Mouse (Mus musculus) adrenal gland, postnatal 25 days (tissue): ENCODE measurements around the gene Ugt1a9. TPM values are rescaled to one million over a fixed set of nuclear protein-coding genes. Genes with fewer than 3 reads are reported as not detected.
A peak's percentile ranks its signal among the peaks of the same experiment; 100 is the strongest.

ENCODE experiments used
- DNase-seq: peaks from one replicate; pipeline ENCODE4 v3.0.0; 2021; ENCODE audit warnings: mixed read lengths
- total RNA-seq: library from RNA; stranded (reverse); gene quantifications from 2 replicates; pipeline ENCODE4 v1.2.3, GENCODE M21; 2021

The Ugt1a9 gene
- total RNA-seq, 1 experiment from 2014 or later = not detected

- no peak for DNase-seq
Measured at GRCm38 (mm10) chr1:88179657-88180056, 109.1 kb downstream of the Ugt1a9 start.

- DNase-seq = no peak
Measured at GRCm38 (mm10) chr1:88186325-88186935, 115.8 kb downstream of the Ugt1a9 start.

- DNase-seq = no peak
Measured at GRCm38 (mm10) chr1:88192136-88192535, 121.5 kb downstream of the Ugt1a9 start.

- DNase-seq = no peak
Measured at GRCm38 (mm10) chr1:88195687-88196086, 125.1 kb downstream of the Ugt1a9 start.

GRCm38 (mm10) chr1:88197443-88197842 is 126.8 kb downstream of the Ugt1a9 start:
- no peak for DNase-seq

GRCm38 (mm10) chr1:88199996-88200395 is 129.4 kb downstream of the Ugt1a9 start:
- no peak for DNase-seq

GRCm38 (mm10) chr1:88200456-88200855 is 129.9 kb downstream of the Ugt1a9 start, which contains the start of gene Ugt1a2:
Gene Ugt1a2, plus strand, starts transcription at chr1:88200601.
- no peak for DNase-seq

- peak; percentile 81 for DNase-seq
Measured at GRCm38 (mm10) chr1:88205294-88205922, 134.8 kb downstream of the Ugt1a9 start, which contains the start of gene Dnajb3. Gene Dnajb3, minus strand, starts transcription at chr1:88205782.

GRCm38 (mm10) chr1:88206843-88207479 is 136.4 kb downstream of the Ugt1a9 start:
- no peak for DNase-seq

GRCm38 (mm10) chr1:88211812-88212211 is 141.2 kb downstream of the Ugt1a9 start, which contains the start of gene Ugt1a1:
Gene Ugt1a1, plus strand, starts transcription at chr1:88211959.
- no peak for DNase-seq

- DNase-seq = no peak
Measured at GRCm38 (mm10) chr1:88212341-88213045, 141.9 kb downstream of the Ugt1a9 start.

- no peak for DNase-seq
Measured at GRCm38 (mm10) chr1:88213061-88213460, 142.5 kb downstream of the Ugt1a9 start.

- no peak for DNase-seq
Measured at GRCm38 (mm10) chr1:88213766-88214461, 143.3 kb downstream of the Ugt1a9 start.

- DNase-seq = no peak
Measured at GRCm38 (mm10) chr1:88214462-88214952, 143.9 kb downstream of the Ugt1a9 start.

- no peak for DNase-seq
Measured at GRCm38 (mm10) chr1:88215466-88216380, 145.1 kb downstream of the Ugt1a9 start.

- no peak for DNase-seq
Measured at GRCm38 (mm10) chr1:88216551-88216950, 146.0 kb downstream of the Ugt1a9 start.

GRCm38 (mm10) chr1:88217144-88217543 is 146.5 kb downstream of the Ugt1a9 start:
- no peak for DNase-seq

GRCm38 (mm10) chr1:88217576-88217975 is 147.0 kb downstream of the Ugt1a9 start:
- no peak for DNase-seq

- DNase-seq = no peak
Measured at GRCm38 (mm10) chr1:88218051-88218450, 147.5 kb downstream of the Ugt1a9 start.

- no peak for DNase-seq
Measured at GRCm38 (mm10) chr1:88218591-88218990, 148.0 kb downstream of the Ugt1a9 start.

- no peak for DNase-seq
Measured at GRCm38 (mm10) chr1:88219054-88219453, 148.5 kb downstream of the Ugt1a9 start.
